Mouse (Mus musculus) gastrocnemius, adult 8-10 months (tissue): ENCODE measurements around the gene Brip1. TPM values are rescaled to one million over a fixed set of nuclear protein-coding genes. Genes with fewer than 3 reads are reported as not detected.
"Not testable (repeated sequence)": the region's sequence is repeated elsewhere in the genome, so short reads cannot be mapped to it uniquely, and the experiment has no call there.

Experiments used
- DNase-seq, 2 experiments: peaks; one replicate each; pipeline ENCODE4 v3.0.0; 2022; ENCODE audit warnings: low spot score in 2 of 2
- total RNA-seq, 4 experiments: library from RNA; stranded (reverse); gene quantifications; 2 replicates each; pipeline ENCODE4 v1.2.4; 2022

Brip1 gene
- total RNA-seq: under 1 TPM in 2 of 4 experiments, not detected in 2; 0.04 to 0.07 TPM

DNA sequence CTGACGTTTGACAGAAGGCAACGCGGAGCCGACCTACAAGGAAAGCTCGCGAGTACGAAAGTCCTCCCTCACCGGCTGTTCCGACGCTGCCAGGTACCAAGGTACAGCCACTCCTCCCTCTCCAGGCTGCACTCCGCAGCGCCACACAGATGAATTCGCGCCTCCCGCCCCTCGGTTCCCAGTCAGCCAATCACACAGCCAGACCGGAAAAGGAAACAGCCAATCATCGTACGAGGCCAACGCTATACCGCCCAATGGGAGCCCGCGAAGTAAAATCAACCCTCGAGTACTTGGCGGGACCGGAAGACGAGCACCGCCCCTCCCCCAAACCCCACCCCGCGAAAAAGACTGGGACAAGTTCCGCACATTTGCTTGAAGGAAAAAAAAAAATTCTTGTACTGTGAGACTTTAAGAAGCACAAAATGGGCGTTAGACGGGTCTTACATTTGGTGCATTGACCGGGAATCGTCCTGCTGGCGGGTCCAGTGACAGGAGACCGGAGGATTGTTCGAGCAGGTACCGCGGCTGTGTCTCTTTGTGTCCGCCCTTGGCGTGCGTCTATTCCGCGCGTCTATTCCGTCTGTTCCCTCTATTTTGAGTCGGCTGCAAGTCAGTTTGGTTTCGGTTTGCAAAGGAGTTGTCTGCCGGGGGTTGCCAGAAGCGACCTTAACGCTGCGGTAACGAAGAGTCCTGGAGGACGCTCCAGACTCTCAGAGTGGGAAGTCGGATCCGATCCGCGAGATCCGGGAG lies at the start of gene Brip1:
Gene Brip1, minus strand, starts transcription at position 157 of the 750 bp plus-strand sequence.
- DNase-seq: peak; percentile 72 to 82

DNA sequence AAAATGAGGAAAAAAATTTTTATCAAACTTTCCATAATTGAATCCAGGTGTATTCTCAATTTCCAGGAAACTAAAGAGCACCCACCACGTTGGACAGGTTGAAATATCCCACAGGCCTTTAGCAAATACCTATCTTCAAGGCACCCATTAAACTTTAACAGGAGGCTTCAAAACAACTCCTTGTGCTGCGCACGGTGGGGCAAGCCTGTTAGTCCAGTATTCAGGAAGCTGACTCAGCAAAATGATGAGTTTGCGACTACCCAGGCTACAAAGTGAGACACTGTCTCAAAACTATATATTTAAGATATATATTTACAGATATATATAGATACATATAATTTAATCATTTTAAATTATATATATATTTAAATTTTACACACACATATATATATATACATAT lies 31.5 kb upstream of the Brip1 start:
- no peak for DNase-seq

DNA sequence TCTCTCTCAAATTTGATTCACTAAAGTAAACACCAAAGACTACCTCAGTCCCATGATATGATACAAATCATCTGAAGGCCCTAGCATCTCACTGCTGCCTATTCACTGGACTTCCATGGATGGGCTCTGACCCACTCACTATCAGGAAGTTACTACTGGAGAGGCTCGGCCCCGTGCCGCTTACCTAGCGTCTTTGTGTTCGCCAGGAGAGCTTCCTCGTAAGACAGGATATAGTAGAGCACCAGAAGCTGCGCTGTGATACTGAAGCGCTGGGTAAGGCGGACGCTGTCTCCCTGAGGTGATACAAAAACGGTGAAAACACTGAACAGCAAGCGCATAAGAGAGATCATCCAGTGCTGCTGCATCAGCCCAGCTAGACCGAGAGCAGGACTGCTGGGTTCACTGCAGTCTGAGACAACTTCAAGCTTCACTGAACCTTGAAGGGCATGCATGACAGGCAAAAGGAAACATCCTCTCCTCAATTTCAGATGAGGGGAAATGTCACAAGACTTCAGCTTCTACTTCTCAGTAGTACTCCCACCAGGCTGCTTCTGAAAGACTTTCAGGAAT lies 30.9 kb upstream of the Brip1 start:
- DNase-seq: no peak

DNA sequence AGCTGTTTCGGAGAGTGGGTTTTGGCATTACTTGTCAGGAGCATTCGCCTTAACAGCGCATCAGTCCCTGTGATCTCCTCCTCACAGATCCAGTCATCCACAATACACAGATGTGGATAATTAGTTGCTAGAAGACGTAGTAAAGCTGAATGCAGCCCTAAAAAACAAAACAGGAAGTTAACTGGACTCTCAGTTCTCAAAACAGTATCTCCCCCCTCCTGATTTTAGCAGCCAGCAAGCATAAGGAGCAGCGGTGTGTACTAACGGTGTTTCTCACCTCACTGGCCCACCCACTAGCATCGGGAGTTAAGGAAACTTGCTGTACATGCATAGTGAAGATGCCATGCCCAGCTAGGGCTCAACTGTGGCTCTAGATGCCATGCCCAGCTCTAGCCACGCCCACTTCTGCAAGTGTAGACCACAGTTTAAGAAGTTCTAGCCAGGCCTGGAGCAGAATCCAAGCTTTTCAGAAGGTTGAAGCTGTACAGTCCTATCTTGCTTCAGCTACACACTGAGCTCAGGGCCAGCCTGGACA lies 25.7 kb upstream of the Brip1 start:
- DNase-seq: no peak

- no peak for DNase-seq
Observed at GRCm38 (mm10) chr11:86225761-86226160, 24.8 kb upstream of the Brip1 start.

GRCm38 (mm10) chr11:86211803-86212202 lies 10.8 kb upstream of the Brip1 start:
- DNase-seq: no peak

GRCm38 (mm10) chr11:86209123-86209522 lies 8.1 kb upstream of the Brip1 start:
- DNase-seq: no peak

- DNase-seq: no peak
Observed at GRCm38 (mm10) chr11:86205876-86206275, 4.9 kb upstream of the Brip1 start.

DNA sequence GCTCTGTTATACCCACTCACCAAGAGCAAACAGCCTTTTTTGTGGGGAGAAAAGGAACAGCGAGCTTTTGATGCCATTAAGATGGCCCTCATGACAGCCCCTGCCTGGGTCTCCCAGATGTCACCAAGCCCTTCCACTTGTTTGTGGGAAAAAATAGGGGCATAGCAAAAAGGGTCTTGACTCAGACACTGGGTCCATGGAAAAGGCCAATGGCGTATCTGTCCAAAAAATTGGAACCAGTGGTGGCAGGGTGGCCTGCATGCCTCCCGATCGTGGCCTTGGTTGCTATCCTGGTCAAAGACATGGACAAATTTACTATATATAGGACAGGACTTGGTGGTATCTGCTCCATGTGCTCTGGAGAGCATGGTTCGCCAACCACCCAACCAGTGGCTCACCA lies 4.0 kb upstream of the Brip1 start:
- no peak for DNase-seq

- no peak for DNase-seq
Observed at GRCm38 (mm10) chr11:86201901-86202675, 1.1 kb upstream of the Brip1 start.

- no peak for DNase-seq
Observed at GRCm38 (mm10) chr11:86200460-86201021, 452 bp downstream of the Brip1 start.

DNA sequence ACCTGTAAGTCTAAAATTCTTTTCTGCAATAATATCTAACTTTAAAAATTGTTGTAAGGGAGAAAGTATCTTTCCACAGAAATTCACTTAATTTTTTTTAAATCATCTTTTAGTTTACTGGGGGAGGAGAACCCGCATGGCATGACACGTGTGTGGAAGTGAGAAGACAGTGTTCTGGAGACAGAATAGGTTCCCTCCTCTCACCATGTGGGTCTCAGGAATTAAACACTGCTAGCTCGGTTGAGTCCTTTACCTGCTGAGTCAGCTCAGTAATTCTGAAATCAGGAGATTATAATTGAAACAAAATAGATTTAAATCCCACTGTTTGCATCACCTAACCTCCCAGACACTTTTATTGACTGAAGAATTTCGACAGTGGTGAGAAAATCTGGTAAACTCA lies 1.3 kb downstream of the Brip1 start:
- no peak for DNase-seq

DNA sequence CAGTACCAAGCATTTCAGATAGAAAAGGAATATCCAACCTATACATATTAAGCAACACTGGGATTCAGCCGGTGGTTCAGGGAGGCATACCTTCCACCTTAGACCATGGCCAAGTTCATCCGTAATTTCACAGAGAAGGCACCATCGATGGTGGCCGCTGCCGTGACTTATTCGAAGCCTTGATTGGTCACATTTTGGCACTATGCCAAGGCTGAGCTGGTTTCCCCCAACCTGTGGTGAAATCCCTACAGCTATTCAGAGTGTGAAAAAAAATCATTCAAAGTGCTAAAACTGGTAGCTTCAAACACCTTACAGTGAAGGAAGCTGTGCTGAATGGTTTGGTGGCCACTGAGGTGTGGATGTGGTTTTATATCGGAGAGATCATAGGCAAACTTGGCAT lies 15.8 kb downstream of the Brip1 start:
- DNase-seq: not testable (repeated sequence)

- no peak for DNase-seq
Observed at GRCm38 (mm10) chr11:86175833-86176232, 25.2 kb downstream of the Brip1 start.

- DNase-seq: peak in 1 of 2 experiments; percentile 6
Observed at GRCm38 (mm10) chr11:86174173-86174572, 26.8 kb downstream of the Brip1 start.

DNA sequence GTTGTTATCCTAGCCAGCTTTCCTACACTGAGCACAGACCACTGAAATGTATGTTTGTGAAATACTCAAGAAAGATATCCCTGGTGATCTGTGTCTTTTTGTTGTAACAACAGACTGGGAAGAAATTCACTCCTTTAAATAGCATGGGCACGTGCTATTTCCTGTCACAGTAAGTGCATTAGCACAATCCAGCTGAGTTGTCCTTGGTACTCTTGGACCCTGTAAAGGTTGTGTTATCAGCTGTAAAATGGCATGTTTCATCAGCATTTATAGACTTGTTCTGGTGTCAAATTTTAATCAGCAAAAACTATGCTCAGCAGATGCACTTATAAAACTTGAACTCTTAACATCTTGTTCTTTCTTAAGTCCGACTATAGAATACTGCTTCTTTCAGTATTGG lies 30.2 kb downstream of the Brip1 start:
- DNase-seq: no peak

- no peak for DNase-seq
Observed at GRCm38 (mm10) chr11:86160251-86160650, 40.7 kb downstream of the Brip1 start.

DNA sequence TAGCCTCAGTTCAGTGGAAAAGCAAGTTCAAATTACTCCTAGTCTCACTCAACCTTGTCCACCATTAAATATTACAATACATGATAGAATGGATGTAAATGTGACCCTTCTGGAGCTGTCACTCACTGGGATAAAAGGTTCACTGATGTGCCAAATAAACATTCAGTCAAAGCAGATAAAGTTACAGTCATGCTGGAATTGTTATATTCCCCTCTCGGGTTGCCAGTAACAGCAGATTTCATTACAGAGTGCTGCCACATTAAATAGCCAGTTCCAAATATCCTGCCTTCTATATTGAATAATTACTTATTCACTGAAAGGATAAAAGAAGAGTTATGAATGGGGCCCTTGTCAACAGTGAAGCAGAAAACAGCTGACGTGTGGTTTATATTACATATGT lies 42.0 kb downstream of the Brip1 start:
- no peak for DNase-seq

- DNase-seq: no peak
Observed at GRCm38 (mm10) chr11:86155638-86156037, 45.4 kb downstream of the Brip1 start.

DNA sequence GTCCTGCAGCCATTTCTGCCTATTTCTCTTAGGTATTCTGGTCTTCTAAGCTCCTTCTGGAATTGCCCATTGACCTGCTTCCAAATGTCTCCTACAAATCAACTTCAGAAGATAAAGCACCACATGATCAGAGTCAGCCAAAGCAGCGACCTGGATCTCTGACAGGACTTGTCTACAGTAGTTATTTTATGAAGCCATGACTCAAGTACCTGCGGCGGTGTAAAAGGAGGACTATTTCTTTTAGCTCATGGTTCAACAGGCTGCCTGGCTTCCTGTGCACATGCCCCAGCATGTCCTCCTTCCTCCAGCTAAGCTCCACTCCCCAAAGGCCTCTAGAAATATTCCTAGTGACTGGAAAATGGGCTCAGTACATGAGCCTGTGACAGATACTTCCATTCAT lies 69.7 kb downstream of the Brip1 start:
- DNase-seq: no peak

- no peak for DNase-seq
Observed at GRCm38 (mm10) chr11:86117078-86117869, 83.7 kb downstream of the Brip1 start.
